Mouse (Mus musculus) 3134 (cell line): ENCODE measurements around the gene Zfp169.
A peak's percentile ranks its signal among the peaks of the same experiment; 100 is the strongest.
"Not testable (repeated sequence)": the region's sequence is repeated elsewhere in the genome, so short reads cannot be mapped to it uniquely, and the experiment has no call there.

Experiments used
- DNase-seq: peaks from one replicate; pipeline ENCODE4 v3.0.0-alpha.2; 2011; ENCODE audit warnings: low spot score; ENCODE audit not compliant: insufficient read length; ENCODE audit errors: extremely low read depth

The Zfp169 gene

GRCm38 (mm10) chr13:48519122-48519521, 5.9 kb upstream of the Zfp169 start:
- DNase-seq, result not testable (repeated sequence)

- no peak for DNase-seq
Observed at GRCm38 (mm10) chr13:48515861-48516260, 2.6 kb upstream of the Zfp169 start.

GRCm38 (mm10) chr13:48508661-48509060, 4.6 kb downstream of the Zfp169 start:
- no peak for DNase-seq

GRCm38 (mm10) chr13:48502422-48502821, 10.8 kb downstream of the Zfp169 start:
- no peak for DNase-seq

GRCm38 (mm10) chr13:48498676-48499075, 14.6 kb downstream of the Zfp169 start:
- DNase-seq, result no peak

- DNase-seq, result no peak
Observed at GRCm38 (mm10) chr13:48497693-48498221, 15.5 kb downstream of the Zfp169 start.

- DNase-seq, result peak; percentile 55
Observed at GRCm38 (mm10) chr13:48493183-48493582, 20.1 kb downstream of the Zfp169 start.

GRCm38 (mm10) chr13:48490396-48491182, 22.7 kb downstream of the Zfp169 start:
- DNase-seq, result no peak

- DNase-seq, result no peak
Observed at GRCm38 (mm10) chr13:48483606-48484005, 29.6 kb downstream of the Zfp169 start.

GRCm38 (mm10) chr13:48468656-48469180, 44.5 kb downstream of the Zfp169 start:
- DNase-seq, result no peak

- DNase-seq, result no peak
Observed at GRCm38 (mm10) chr13:48466186-48466585, 47.1 kb downstream of the Zfp169 start.

GRCm38 (mm10) chr13:48464170-48464569, 49.1 kb downstream of the Zfp169 start:
- no peak for DNase-seq

GRCm38 (mm10) chr13:48459280-48459679, 54.0 kb downstream of the Zfp169 start:
- DNase-seq, result no peak

- DNase-seq, result no peak
Observed at GRCm38 (mm10) chr13:48448119-48448518, 65.1 kb downstream of the Zfp169 start.

GRCm38 (mm10) chr13:48443996-48444395, 69.3 kb downstream of the Zfp169 start:
- DNase-seq, result no peak

- no peak for DNase-seq
Observed at GRCm38 (mm10) chr13:48438321-48438720, 74.9 kb downstream of the Zfp169 start.
